Mouse (Mus musculus) megakaryocyte-erythroid progenitor cell, adult 5-6 weeks (primary cell): Measurements from ENCODE around the gene Vkorc1l1. TPM values are rescaled to one million over a fixed set of nuclear protein-coding genes. Genes with fewer than 3 reads are reported as not detected.
"Not testable (repeated sequence)": the region's sequence is repeated elsewhere in the genome, so short reads cannot be mapped to it uniquely, and the experiment has no call there.

Experiments
- ATAC-seq: replicated peaks from 2 replicates; pipeline ENCODE4 v1.8.0; 2016; ENCODE audit warnings: mild to moderate bottlenecking, inconsistent platforms; ENCODE audit not compliant: severe bottlenecking, poor library complexity, low FRiP score, low TSS enrichment
- total RNA-seq, 2 experiments: library from RNA; stranded (forward) in 1 of 2; stranded (reverse) in 1 of 2; fragments of 200-1000, 215-1000 nt in 1 of 2; fragments of >200 nt in 1 of 2; fragmentation: Nextera tagmentation in 1 of 2; gene quantifications; 2 replicates each; pipeline ENCODE4 v1.2.3; 2014 to 2017

The Vkorc1l1 gene
- total RNA-seq (2014; fragmentation: Nextera tagmentation) (60.1 and 75.7 TPM in 2 replicates), total RNA-seq (2017) (61.7 and 81.5 TPM in 2 replicates)

DNA sequence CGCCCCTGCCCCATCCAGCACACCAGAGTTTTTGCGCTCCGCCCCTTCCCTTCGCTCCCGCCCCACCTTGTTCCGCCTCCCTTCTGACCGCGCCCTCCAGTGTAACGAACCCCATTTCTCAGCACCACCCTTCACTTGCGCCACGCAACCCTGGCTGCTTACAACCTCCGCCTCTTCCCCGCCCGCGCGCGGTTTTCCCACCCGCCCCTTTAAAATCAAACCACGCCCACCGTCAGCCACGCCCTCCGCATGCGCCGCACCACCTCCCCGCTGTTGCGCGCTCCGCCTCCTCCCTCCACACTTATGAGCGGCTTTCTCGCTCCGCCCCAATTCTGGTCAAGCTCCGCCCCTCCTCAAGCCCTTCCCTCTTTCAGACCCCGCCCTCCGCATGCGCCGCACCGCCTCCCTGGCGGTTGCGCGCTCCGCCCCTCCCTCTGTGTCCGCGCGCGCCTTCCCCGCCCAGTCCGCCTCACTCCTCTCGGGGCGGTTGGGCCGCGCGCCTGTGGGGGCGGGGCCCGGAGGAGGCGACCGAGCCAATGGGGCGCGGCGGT, at the start of gene Vkorc1l1:
Gene Vkorc1l1 (plus strand): TSS at position 476 of the 551 bp plus-strand sequence.
- ATAC-seq, result peak; percentile 94

DNA sequence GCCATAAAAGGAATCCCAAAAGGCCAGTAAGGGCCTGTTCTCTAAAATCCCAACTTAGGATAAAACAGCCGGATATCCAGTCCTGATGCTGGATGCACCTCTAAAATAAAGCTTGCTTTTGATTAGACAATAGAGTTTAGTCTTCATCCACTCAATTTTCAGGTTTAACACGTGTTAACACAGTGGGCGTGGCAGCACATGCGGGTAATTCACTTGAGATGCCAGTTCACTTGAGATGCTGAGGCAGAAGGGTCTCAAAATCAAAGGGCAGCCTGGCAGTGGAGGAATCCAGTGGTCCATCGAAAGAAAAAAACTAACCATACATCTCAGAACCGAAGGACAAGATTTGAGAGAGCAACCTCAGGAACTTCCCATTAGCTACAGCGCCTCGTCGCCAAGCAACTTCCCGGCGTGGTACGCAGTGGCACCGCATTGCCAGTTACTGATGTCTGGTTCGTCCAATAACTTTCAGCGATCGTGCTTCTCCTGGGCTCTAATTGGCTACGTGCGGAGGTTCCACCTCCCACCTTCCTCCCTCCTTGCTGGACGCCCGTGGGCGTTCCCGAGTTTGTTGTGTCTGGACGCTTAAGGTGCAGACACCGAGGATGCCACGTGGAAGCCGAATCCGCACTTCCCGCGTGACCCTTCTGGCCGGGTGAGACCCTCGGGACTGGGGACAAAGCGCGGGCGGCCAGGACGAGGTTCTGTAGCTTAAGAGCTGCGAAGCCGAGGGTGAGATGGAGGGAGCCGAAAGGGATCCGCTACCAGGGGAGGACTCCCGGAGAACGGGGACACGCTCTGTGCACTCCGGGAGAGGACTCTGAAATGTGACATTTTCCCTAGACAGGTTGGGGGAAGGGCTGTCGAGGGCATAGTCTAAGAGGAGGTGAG, 46.3 kb upstream of the Vkorc1l1 start, which contains the start of gene Zbed5:
Gene Zbed5 (plus strand): TSS at position 526 of the 891 bp plus-strand sequence.
- peak; percentile 100 for ATAC-seq

DNA sequence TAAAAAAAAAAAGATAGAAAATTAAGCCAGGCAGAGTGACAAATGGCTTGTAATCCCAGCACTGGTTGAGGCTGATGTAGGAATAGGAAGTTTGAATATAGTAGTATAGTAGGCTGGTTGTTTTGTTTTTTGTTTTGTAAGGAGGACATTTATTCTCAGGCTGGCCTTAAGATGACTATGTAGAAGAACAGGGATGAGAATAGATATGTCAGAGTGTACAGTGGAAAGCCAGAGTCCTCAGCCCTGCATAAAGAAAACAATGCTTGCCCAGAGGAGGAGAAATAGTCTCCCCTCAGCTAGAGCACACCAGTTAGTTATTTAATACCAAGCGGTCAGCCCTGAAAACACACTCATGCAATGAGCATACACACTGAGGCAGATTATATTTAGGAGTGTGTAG, 43.3 kb upstream of the Vkorc1l1 start, which contains the start of gene Phkg1:
Gene Phkg1 (minus strand): TSS at position 101 of the 400 bp plus-strand sequence.
- no peak for ATAC-seq

DNA sequence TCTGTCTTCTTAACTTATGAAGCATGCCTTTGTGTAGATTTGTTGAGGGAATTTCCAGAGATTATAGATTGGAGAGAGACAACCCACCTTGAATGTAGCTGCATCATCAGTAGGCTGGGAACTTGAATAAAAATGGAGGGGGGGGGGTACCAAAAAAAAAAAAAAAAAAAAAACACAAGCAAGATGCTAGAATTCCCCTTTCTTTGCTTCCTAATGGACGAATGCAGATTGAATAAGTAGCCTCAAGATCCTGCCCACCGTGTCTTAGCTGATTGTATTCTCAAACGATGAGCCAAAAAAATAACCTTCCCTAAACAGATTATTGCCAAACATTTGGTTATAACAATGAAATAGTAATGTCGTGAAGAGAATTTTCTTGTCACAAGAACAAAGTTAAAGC, 34.0 kb upstream of the Vkorc1l1 start:
- no peak for ATAC-seq

DNA sequence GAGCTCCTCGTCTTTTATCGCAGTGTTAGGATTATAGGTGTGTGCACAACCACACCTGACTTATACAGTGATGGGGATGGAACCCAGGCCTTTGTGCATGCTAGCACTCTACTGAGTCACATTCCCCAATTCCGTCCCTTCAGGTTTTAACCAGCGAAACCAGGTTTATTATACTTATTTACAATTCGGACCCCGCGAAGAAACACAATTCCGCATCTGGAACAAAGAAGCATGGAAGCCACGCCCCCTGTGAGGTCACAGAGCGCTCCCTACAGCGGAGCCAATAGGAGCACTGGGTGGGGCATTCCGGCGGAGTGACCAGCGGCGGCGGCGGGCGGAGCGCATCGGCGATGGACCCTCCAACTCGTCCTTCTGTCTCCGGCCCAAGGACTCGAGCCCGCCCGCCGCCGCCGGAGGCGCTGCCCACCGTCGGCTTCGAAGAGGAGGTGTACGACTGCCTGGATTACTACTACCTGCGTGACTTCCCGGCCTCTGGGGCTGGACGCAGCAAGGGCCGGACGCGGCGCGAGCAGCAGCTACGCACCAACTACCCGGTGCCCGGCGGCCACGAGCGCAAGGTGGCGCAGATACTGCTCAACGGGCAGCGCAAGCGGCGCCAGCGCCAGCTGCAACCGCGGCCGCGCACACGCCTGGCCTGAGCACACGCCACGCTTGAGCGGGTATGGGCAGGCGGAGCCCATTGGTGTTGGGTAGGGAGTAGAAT, 33.4 kb upstream of the Vkorc1l1 start, which contains the start of gene Nupr1l:
Gene Nupr1l (plus strand): TSS at position 299 of the 724 bp plus-strand sequence.
- peak; percentile 97 for ATAC-seq

DNA sequence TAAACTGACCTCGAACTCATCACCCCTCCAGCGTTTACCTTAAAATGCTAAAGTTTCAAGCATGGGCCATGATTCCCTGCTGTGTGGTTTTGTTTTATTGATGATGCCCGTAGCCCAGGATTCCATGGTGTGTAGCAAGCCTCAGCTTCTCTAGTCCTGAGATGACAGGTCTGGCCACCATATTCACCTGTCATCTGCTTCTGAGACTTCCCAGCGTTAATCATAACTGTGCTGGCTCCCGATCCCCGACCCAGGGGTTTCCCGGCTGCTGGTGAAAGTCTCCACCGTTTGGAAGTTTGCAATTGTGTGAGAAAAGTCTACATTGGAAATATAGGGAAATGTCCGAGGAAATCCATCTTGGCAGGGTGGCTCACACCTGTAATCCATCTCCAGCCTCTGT, 32.6 kb upstream of the Vkorc1l1 start:
- no peak for ATAC-seq

DNA sequence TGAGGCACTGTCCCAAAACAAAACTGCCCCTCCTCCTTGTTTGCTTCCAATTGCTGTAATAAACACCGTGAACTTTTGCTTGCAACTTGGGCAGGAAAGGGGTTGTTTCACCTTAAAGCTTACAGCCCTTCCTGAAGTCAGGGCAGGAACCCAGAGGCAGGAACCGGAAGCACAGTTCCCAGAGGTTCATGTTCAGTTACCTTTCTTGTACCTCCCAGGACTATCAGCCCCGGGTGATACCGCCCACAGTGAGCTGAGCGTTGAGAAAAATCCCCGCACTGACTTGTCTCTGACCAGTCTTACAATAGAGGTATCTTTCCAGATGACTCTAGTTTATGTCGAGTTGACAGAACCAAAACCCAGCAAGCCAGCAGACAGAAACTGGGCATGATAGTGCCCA, 32.2 kb upstream of the Vkorc1l1 start:
- ATAC-seq, result 0 out of 2 replicates have a peak, but pooled peaks have one; percentile 9

DNA sequence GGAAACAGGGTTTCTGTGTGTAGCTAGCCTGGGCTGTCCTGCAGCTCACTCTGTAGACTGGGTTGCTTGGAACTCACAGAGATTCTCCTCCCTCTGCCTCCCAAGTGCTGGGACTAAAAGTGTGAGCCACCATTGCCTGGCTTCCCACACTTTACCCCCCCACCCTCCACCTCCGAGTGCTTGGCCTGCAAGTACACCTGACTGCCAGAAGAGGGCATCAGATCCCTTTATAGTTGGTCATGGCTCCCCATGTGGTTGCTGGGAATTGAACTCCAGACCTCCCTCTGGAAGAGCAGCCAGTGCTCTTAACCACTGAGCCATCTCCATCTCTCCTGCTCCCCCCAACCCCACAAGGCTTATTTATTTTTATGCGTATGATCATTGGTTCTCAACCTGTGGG, 27.7 kb upstream of the Vkorc1l1 start:
- peak; percentile 83 for ATAC-seq

DNA sequence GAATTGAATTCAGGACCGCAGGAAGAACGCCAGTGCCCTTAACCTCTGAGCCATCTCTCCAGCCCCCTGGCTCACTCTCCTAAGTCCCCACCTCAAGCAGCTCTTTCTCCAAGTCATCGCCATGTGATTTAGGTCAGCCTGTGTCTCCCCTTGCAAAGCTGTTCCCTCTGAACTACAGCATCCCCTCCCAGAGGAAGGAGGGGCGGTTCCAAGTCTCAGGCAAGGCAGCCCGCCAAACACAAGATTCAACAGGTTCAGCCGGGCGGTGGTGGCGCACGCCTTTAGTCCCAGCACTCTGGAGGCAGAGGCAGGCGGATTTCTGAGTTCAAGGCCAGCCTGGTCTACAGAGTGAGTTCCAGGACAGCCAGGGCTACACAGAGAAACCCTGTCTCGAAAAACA, 26.3 kb upstream of the Vkorc1l1 start:
- ATAC-seq, result not testable (repeated sequence)

DNA sequence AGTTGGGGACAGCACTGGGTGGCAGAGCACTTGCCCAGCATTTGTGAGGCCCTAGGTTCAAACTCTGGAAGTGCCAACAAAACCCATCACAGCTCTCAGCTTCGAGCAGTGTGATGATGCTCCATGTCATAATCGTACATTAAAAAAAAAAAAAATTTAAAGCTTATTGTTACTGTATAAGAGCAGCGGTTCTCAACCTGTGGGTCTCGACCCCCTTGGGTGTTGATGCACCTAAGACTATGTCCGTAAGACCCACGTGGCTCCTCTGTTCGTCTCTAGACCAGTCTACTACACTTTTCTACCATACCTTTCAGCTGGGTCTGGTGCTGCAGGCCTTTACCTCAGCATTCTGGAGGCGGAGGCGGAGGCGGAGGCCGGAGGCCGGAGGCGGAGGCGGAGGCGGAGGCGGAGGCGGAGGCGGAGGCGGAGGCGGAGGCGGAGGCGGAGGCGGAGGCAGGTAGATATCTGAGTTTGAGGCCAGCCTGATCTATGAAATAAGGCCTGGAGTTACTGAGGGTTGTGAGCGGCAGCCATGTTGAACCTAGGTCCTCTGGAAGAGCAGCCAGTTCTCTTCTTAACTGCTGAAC, 23.6 kb upstream of the Vkorc1l1 start:
- no peak for ATAC-seq

DNA sequence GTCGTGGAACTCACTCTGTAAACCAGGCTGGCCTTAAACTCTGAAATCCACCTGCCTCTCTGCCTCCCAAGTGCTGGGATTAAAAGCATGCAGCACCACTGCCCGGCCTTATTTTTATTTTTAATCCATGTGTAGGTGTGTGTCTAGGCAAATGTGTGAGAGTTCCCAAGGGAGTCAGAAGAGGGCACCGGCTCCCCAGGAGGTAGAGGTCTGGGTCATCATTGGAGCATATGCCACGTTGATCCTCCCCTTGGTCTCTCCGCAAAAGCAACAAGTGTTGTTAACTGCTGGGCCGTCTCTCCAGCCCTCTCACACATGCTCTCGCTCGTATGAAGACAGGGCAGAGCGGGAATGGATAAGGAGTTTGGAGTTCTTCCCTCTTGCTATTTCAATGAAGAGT, 23.0 kb upstream of the Vkorc1l1 start:
- ATAC-seq, result no peak

DNA sequence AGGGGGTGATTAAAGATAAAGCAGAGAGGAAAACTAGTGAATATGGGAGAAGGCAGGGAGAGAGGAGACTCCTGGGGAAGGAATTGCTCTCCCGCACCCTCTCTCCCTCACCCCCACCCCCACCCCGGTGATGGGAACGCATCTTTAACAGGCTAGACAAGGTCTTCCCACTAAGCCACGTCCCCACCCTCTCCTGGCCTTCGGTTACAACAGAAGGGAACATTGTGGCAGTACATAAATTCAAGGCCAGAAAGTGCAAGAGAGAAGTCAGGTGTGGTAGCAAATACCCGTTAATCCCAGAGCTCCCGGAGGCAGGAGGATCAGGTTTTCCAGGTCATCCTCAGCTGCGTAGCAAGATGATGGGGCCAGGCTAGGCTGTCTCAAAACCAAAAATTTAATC, 22.4 kb upstream of the Vkorc1l1 start:
- no peak for ATAC-seq

DNA sequence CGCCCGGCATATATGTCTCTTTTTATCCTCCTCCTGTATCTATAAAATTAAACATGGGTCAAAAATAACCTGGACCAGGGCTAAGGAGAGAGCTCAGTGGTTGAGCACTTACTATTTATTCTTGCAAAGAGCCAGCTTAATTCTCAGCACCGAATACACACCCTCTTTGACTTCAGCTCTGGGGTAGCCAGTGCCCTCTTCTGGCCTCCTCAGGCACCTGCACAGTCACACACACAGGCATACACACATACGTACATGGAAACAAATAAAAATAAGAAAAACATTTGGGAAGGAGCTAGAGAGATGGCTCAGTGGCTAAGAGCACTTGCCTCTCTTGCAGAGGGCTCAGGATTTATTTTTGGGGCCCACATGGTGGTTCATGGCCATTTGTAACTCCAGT, 19.8 kb upstream of the Vkorc1l1 start:
- no peak for ATAC-seq

DNA sequence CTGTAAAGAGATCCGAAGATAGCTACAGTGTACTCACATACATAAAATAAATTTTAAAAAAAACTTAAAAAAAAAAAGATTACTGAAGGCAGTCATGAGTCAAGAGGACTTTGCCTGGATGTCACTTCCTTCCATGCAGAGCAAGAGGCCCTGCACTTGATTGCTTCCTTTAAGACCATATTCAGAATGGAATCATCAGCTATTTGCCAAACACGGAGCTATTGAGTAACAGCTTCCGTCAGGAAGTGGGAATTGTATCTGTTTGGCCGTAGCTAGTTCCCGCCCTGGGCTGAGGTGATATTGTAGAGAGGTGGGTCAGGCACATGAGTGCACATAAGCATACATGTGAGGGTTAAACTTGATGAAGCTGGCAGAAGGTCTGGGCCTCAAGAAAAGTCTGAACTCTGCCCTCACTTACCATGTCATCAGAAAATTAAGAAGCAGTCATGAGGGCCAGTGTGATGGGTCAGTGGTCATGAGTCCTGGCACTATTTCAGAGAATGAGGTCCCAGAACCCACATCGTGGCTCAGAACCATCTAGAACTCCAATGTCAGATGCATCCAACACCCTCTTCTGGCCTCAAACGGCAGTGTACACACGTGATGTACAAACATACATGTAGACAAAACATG, 16.8 kb upstream of the Vkorc1l1 start:
- no peak for ATAC-seq

DNA sequence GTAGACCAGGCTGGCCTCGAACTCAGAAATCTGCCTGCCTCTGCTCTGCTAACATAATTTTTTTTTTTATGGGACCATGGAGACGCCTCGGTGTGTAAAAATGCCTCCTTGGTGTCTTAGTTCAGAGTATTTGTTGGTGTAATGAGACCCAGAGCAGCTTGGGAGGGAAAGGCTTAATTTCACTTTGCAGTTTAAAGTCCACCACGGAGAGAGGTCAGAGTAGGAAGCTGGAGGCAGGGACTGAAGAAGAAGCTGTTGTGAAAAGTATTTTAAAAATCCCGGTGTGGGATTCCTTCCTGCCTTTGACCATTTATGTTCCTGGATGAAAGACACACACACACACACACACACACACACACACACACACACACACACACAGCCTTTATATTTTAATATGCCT, 15.8 kb upstream of the Vkorc1l1 start:
- no peak for ATAC-seq

DNA sequence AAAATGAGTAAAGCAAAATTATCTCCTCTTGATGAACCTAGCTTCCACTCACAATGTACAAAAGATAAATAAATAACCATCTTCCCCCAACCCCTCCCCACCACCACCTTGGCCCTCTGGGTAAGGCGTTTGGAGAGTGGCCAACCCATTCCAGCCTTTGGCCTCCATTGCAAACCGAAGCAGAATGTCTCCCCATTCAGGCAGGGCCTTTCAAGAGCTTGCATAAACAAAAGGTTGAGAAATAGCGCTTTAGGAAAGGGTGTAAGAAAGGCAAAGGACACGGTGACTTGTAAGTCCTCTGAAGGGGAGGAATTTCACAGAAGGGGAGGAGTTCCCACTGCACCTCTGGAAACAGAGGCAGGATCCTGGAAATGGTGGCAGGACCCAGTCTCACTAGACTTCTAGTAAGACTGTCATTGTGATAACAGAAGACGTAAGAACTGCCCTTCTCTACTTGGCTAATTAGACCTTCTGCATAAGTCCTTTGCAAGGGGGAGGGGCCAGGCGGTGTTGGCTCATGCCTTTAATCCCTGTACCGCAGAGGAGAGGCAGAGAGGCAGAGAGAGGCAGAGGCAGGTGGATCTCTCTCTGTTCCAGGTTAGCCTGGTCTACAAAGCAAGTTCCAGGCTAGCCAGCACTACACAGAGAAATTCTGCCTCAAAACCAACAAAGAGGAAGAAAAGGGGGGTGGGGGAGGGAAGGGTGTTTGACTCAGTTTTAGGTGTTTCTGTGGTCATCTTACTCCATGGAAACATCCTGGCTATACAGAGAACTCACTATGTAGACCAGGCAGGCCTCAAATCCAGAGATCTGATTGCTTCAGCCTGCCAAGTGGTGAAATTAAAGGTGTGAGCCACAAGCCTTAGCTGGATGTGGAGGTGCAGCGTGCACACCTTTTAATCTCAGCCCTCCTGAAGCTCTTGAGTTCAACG, 11.6 kb upstream of the Vkorc1l1 start:
- peak; percentile 57 for ATAC-seq

DNA sequence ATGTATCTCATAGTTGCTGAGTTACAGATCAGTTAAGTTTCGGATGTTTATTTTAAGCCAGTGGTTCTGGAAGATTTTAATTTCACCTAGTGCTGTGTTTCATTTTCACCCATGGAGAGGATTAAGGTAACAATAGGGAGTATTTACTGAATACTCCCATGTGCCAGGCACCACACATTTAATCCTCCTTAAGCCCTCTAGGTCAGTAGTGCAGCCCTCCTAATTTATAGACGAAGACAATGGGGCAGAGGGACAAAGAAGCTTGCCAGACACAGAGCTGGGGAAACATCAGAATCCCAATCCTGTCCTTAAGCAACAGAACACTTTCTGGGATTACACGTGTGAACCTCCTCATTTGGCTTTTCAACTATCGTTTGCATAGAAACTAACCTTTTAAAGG, 4.8 kb upstream of the Vkorc1l1 start:
- ATAC-seq, result no peak

DNA sequence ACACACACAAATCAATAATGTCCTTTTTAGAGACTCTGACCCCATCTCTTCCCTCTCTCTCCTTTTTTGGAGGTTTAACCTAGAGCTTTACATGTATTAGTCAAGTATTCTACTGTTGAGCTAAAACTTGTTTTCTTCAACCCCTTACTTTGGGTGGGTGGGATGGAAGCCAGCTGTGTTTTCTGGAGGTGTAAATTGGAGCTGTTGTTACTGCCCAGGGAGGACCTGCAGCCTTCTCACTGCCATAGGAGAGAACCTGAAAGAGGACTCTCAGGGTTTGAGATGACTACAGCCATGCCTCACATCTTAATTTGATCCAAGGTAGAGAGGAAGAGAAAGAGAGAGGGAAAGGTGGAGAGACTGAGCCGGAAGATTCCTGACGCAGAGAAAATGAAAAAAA, 1.5 kb upstream of the Vkorc1l1 start:
- no peak for ATAC-seq
